Mouse (Mus musculus) liver, embryonic 15.5 days (tissue): Measurements from ENCODE around the gene Kcnk3. TPM values are rescaled to one million over a fixed set of nuclear protein-coding genes. Genes with fewer than 3 reads are reported as not detected.

Experiments used
- ATAC-seq: fragments of 200-750 bp; cut with Nextera tagmentation; 2 replicates; pipeline ENCODE4 v1.8.0; 2017; ENCODE audit warnings: moderate number of reproducible peaks, mild to moderate bottlenecking, moderate library complexity; ENCODE audit not compliant: insufficient read depth
- H3K27ac ChIP-seq: fragments of 300-500 bp; sonication (generic); replicated peaks from 2 replicates; pipeline ENCODE4 v1.5.1; 2015; ENCODE audit warnings: mild to moderate bottlenecking, inconsistent platforms
- H3K27me3 ChIP-seq: fragments of 300-500 bp; sonication (generic); 2 replicates; pipeline ENCODE4 v1.6.1; 2015; ENCODE audit warnings: mild to moderate bottlenecking, inconsistent platforms
- H3K36me3 ChIP-seq: fragments of 300-500 bp; sonication (generic); replicated peaks from 2 replicates; pipeline ENCODE4 v1.6.1; 2015; ENCODE audit warnings: moderate library complexity, mild to moderate bottlenecking, inconsistent platforms
- H3K4me1 ChIP-seq: fragments of 300-500 bp; sonication (generic); replicated peaks from 2 replicates; pipeline ENCODE4 v1.6.1; 2015; ENCODE audit warnings: inconsistent platforms
- H3K4me2 ChIP-seq: fragments of 300-500 bp; sonication (generic); 2 replicates; pipeline ENCODE4 v1.6.1; 2015; ENCODE audit warnings: moderate library complexity, mild to moderate bottlenecking, inconsistent platforms
- H3K4me3 ChIP-seq: fragments of 300-500 bp; sonication (generic); replicated peaks from 2 replicates; pipeline ENCODE4 v1.5.1; 2015; ENCODE audit warnings: mild to moderate bottlenecking, inconsistent platforms
- H3K9ac ChIP-seq: fragments of 300-500 bp; sonication (generic); 2 replicates; pipeline ENCODE4 v1.6.1; 2015; ENCODE audit warnings: moderate library complexity, mild to moderate bottlenecking, inconsistent platforms
- H3K9me3 ChIP-seq: fragments of 300-500 bp; sonication (generic); replicated peaks from 2 replicates; pipeline ENCODE4 v1.6.1; 2016; ENCODE audit warnings: inconsistent platforms
- WGBS: fragments of 180-500 bp; shearing (Covaris S2); methylation state at CpG from one replicate; pipeline ENCODE4 v1.1.7; 2015; ENCODE audit warnings: mixed read lengths; ENCODE audit not compliant: insufficient replicate concordance; 5-methylcytosine and 5-hydroxymethylcytosine counted together
- polyA plus RNA-seq: library from polyadenylated mRNA; unstranded; fragments of >200 nt; fragmentation: Nextera tagmentation; extraction: Ambion mirVana; gene quantifications from 2 replicates; pipeline ENCODE4 v1.2.1, GENCODE M21; 2015

Kcnk3 gene
- polyA plus RNA-seq, 1 experiment from 2014 or later = 0.17 TPM

DNA sequence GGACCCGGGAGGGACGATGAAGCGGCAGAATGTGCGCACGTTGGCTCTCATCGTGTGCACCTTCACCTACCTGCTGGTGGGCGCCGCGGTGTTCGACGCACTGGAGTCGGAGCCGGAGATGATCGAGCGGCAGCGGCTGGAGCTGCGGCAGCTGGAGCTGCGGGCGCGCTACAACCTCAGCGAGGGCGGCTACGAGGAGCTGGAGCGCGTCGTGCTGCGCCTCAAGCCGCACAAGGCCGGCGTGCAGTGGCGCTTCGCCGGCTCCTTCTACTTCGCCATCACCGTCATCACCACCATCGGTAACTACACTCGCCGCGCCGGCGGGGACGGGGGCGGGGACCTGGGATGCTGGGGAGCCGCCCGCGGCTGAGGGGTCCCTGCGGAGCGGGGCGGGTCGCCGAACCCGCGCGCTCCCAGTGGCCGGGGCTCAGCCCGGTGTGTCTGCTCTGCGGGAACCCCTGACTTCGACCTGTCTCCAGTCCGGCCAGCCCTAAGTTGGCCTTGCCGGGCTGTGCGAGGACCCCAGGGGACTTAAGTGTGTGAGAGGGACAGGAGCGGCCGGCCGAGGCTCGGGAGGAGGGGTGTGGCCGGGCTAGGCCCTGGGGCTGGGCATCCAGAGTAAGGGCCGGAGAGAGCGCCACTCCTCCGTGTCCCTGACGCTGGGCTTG lies 465 bp downstream of the Kcnk3 start:
- no peak overlapping the region for H3K27ac ChIP-seq
- 2% methylated on average over 70 of the region's 70 CpGs for WGBS
- ATAC-seq = no peak
- peaks cover 89% of the 10 kb centered on the region for H3K27me3 ChIP-seq
- H3K4me3 ChIP-seq = peak overlapping the region; percentile 33
- H3K9me3 ChIP-seq = no peaks in the 10 kb centered on the region
- peaks cover 6% of the 10 kb centered on the region; the same call in 1 of the 2 replicates for H3K4me1 ChIP-seq
- peak overlapping the region; percentile 57 for H3K4me2 ChIP-seq
- H3K9ac ChIP-seq = no peak overlapping the region
- H3K36me3 ChIP-seq = no peaks in the 10 kb centered on the region

DNA sequence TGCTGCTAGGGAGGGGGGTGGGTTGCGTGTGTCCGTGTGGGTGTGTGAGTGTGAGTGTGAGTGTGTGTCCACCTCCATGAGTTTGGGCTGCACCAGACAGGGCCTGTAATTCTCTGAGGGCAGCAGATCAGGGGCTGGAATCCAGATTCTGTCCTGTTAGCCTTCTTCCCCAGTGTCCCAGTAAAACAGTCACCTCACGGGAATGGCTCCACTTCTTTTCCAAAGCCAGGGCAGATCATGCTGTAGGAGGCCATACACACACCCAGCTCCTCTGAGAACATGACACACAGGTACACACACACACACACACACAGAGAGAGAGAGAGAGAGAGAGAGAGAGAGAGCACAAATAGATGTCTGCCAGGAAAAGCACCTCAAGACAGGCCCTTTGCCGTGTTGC lies 1.1 kb downstream of the Kcnk3 start:
- Histone ChIP-seq H3K4me3 (no peak overlapping the region), H3K9ac (no peak overlapping the region), H3K27ac (no peak overlapping the region), H3K27me3 (peaks cover 89% of the 10 kb centered on the region), H3K4me2 (no peak overlapping the region), H3K9me3 (no peaks in the 10 kb centered on the region), H3K4me1 (peaks cover 6% of the 10 kb centered on the region; the same call in 1 of the 2 replicates), H3K36me3 (no peaks in the 10 kb centered on the region)
- ATAC-seq = no peak
- WGBS = 63% methylated on average over 4 of the region's 4 CpGs

DNA sequence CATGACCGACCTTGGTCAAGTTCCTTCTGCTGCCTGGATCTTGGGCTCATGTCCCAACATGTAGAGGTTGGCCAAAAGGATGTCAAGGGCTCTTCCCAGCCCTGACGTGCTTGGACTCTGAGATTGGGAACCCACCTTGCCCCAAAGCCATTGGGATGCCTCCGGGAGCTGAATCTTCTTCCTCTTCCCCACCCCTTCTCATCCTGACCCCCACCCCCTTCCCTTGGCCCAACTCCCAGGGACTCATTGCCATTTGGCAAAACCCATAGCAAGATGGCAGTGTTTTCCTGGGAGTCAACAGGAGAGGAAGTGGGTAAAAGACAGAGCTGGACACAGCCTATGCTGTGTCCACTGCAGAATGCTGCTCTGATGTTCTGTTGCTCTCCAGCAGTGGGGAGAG lies 1.6 kb downstream of the Kcnk3 start:
- H3K9me3 ChIP-seq = no peaks in the 10 kb centered on the region
- no peak overlapping the region for H3K4me3 ChIP-seq
- 43% methylated on average over 3 of the region's 3 CpGs for WGBS
- peaks cover 86% of the 10 kb centered on the region for H3K27me3 ChIP-seq
- ATAC-seq = no peak
- peaks cover 6% of the 10 kb centered on the region; the same call in 1 of the 2 replicates for H3K4me1 ChIP-seq
- no peak overlapping the region for H3K27ac ChIP-seq
- H3K36me3 ChIP-seq = no peaks in the 10 kb centered on the region
- H3K4me2 ChIP-seq = no peak overlapping the region
- H3K9ac ChIP-seq = no peak overlapping the region

DNA sequence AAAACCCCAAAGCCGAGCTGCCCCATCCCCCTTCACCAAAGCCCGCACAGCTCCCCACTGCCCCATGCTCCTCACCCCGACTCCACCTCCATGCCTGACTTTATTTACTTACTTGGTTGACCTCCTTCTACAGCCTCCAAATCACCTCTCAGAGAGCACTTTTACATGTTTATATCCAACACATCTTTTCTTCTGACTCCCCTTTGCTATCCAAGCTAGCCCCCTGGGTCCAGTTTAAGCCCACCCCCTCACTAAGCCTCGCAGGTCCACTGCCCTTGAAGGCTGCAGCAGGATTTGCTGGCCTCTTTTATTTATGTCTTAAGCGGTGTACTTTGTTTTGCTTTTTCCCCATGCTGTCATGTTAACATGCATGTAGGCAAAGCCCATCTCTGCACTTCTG lies 2.3 kb downstream of the Kcnk3 start:
- Histone ChIP-seq H3K9ac (no peak overlapping the region), H3K4me1 (peaks cover 6% of the 10 kb centered on the region; the same call in 1 of the 2 replicates), H3K4me2 (no peak overlapping the region), H3K36me3 (no peaks in the 10 kb centered on the region), H3K27ac (no peak overlapping the region), H3K9me3 (no peaks in the 10 kb centered on the region), H3K27me3 (peaks cover 79% of the 10 kb centered on the region), H3K4me3 (no peak overlapping the region)
- ATAC-seq = no peak
- WGBS = 62% methylated on average over 5 of the region's 5 CpGs

DNA sequence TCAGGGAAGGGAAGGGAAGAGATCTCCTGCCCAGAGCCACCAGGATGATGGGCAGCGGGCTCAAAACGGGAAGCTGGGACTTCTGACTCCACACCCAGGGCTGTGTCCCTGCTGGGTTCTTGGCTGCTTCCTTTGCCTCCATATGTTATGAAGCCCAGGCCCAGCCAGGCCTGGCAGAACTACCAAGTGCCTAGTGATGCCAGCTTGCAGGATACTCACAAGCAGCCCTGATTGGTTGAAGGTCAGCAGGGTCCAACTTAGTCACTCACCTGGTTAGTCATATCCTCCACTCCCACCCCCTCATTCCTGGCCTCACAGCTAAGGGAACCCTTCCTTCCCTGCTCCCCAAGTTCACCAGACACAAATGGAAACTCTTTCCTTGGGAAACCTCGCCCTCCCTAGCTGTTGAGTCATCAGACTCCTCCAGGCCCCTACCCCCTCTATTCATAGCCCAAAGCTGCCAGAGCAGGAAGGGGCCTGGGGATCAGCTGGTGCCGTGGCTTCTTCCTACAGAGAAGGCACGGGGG lies 3.3 kb downstream of the Kcnk3 start:
- no peak overlapping the region for H3K9ac ChIP-seq
- H3K4me3 ChIP-seq = no peak overlapping the region
- H3K9me3 ChIP-seq = no peaks in the 10 kb centered on the region
- WGBS = 23% methylated on average over 5 of the region's 5 CpGs
- peaks cover 68% of the 10 kb centered on the region for H3K27me3 ChIP-seq
- H3K27ac ChIP-seq = no peak overlapping the region
- peaks cover 6% of the 10 kb centered on the region; the same call in 1 of the 2 replicates for H3K4me1 ChIP-seq
- no peak overlapping the region for H3K4me2 ChIP-seq
- H3K36me3 ChIP-seq = no peaks in the 10 kb centered on the region
- no peak for ATAC-seq

DNA sequence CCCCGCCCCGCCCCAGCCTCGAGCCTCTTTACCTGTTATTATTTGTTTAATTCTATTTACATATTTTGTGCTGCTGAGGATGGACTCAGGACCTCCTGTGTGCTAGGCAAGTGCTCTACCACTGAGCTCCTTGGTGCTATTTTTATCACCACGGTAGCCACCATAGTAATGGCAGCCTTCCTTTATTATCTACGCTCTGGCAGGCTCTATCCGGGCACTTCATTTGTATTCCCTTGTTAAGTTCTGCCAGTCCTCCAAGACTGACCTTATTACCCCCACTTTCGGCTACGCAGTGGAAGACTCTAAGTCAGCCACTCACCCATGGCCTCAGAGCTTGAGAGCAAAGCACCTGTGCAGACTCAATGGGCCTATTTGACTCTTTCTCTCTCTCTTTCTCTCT lies 3.8 kb downstream of the Kcnk3 start:
- Histone ChIP-seq H3K27ac (no peak overlapping the region), H3K4me3 (no peak overlapping the region), H3K27me3 (peaks cover 63% of the 10 kb centered on the region), H3K9ac (no peak overlapping the region), H3K9me3 (no peaks in the 10 kb centered on the region), H3K4me2 (no peak overlapping the region), H3K4me1 (peaks cover 6% of the 10 kb centered on the region; the same call in 1 of the 2 replicates), H3K36me3 (no peaks in the 10 kb centered on the region)
- 54% methylated on average over 8 of the region's 8 CpGs for WGBS
- ATAC-seq = no peak

- Histone ChIP-seq H3K4me3 (no peak overlapping the region), H3K27me3 (peaks cover 57% of the 10 kb centered on the region), H3K9me3 (no peaks in the 10 kb centered on the region), H3K4me2 (no peak overlapping the region), H3K27ac (no peak overlapping the region), H3K4me1 (peaks cover 6% of the 10 kb centered on the region; the same call in 1 of the 2 replicates), H3K36me3 (no peaks in the 10 kb centered on the region), H3K9ac (no peak overlapping the region)
- WGBS = 68% methylated on average over 11 of the region's 11 CpGs
- no peak for ATAC-seq
Measured at GRCm38 (mm10) chr5:30592279-30592980, 4.5 kb downstream of the Kcnk3 start.

- Histone ChIP-seq H3K4me3 (no peak overlapping the region), H3K4me2 (no peak overlapping the region), H3K27ac (no peak overlapping the region), H3K9ac (no peak overlapping the region), H3K4me1 (peaks cover 4% of the 10 kb centered on the region; the same call in 1 of the 2 replicates), H3K27me3 (peaks cover 48% of the 10 kb centered on the region), H3K36me3 (no peaks in the 10 kb centered on the region), H3K9me3 (no peaks in the 10 kb centered on the region)
- ATAC-seq = no peak
- WGBS = 59% methylated on average over 11 of the region's 11 CpGs
Measured at GRCm38 (mm10) chr5:30593360-30593759, 5.4 kb downstream of the Kcnk3 start.

DNA sequence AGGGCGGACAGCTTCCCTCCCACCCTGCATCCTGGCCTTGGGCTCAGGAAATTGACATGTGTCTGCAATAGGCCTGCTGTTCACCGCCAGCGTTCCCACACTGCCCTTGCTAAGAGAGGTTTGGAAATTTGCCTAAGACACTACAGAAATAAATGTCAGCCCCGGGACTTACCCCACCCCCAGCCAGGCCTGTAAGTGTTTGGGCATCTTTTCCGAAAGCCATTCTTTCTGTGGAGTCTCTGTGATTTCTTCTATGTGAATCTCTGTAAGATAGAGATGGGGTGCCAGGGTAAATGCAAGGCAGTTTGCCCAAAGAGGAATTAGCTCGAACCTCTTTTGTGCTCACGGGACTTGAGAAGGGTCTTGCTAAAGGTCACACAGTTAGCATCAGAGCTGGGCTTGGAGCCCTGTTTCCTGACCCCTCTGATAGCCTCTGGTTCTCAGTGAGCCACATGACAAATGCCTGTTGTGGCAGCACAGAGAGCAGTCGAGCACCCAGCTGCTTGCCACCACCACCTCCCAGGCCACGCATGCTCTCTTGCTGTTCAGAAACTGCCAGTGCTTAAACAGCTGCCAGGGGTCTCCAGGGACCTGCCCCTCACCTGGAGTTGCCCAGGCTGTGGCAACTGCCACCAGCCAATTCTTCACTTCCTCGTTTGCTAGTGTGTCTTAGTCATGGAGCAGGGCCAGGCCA lies 6.0 kb downstream of the Kcnk3 start:
- H3K36me3 ChIP-seq = no peaks in the 10 kb centered on the region
- H3K4me1 ChIP-seq = no peaks in the 10 kb centered on the region
- H3K9me3 ChIP-seq = no peaks in the 10 kb centered on the region
- H3K4me2 ChIP-seq = no peak overlapping the region
- H3K9ac ChIP-seq = no peak overlapping the region
- WGBS = 32% methylated on average over 10 of the region's 10 CpGs
- H3K27me3 ChIP-seq = peaks cover 42% of the 10 kb centered on the region
- H3K27ac ChIP-seq = no peak overlapping the region; the same call in 1 of the 2 replicates
- no peak overlapping the region for H3K4me3 ChIP-seq
- no peak; the same call in 1 of the 2 replicates for ATAC-seq

DNA sequence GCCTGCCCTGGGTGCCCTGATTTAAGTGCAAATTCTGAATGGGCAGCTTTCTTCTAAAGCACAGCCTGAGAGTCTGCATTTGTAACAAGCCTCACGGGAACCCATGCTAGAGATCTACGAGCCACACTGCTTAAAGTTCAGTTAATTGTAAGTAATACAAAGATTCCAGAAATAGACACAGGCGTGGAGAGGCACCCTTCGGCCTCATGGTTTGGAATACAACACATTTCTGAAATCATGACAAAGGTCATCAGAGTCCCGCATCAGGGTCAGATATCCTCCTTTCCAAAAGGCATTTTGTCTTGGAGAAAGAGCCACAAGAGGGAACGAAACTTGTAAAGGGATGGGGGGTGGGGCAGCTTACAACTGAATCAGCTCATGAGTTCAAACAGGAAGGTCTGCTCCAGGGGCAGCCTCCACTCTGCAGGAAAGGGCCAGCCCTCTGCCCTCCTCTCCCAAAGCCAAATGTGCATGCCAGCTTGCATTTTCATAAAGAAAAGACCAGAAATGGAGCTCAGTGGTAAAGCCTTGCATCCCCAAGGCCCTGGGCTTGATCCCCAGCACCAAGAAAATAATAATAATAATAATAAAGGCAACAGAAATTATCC lies 7.1 kb downstream of the Kcnk3 start:
- no peaks in the 10 kb centered on the region for H3K4me1 ChIP-seq
- no peaks in the 10 kb centered on the region for H3K36me3 ChIP-seq
- no peaks in the 10 kb centered on the region for H3K9me3 ChIP-seq
- no peak for ATAC-seq
- H3K9ac ChIP-seq = no peak overlapping the region
- no peak overlapping the region for H3K4me2 ChIP-seq
- WGBS = 41% methylated on average over 6 of the region's 6 CpGs
- no peak overlapping the region for H3K4me3 ChIP-seq
- H3K27me3 ChIP-seq = peaks cover 32% of the 10 kb centered on the region
- H3K27ac ChIP-seq = no peak overlapping the region
